Mouse (Mus musculus): ENCODE results near the gene 4933428M09Rik. TPM values are rescaled to one million over a fixed set of nuclear protein-coding genes. Genes with fewer than 3 reads are reported as not detected.

4933428M09Rik gene
- total and polyA plus RNA-seq, 2 experiments from 2014 or later: not detected

DNA sequence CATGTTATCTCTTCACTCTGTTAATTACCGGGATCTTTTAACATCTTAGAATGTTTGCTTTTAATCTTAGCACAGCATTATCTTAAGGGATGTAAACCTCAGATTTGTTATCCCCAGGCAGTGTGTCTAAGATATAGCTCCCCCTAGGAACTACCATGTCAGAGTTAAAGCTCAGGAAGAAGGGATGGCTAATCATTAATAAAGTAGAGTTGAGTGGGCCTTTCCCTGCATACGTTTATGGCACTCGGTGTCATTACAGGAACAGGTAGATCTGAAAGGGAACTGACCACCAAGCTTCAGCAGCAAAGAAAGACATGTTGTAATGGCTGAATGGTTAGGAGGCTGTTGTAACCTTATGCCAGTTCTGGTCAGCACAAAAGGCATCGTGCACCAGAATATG lies 35.7 kb downstream of the 4933428M09Rik start:
- DNase-seq (ENCODE audit: low spot score) (no peak), ATAC-seq (no peak)
- WGBS: 74% methylated on average over 4 of the region's 4 CpGs
- no peaks in the 10 kb centered on the region for H3K36me3 ChIP-seq (ENCODE audit: insufficient read depth, low read length)
- TF ChIP-seq CTCF (IDR thresholded peaks at IDR 0.05; ENCODE audit: low read depth): no peak
- H3K4me1 ChIP-seq (ENCODE audit: insufficient read depth, low read length): no peaks in the 10 kb centered on the region
- no peak overlapping the region for H3K4me3 ChIP-seq (ENCODE audit: low read length)
- H3K9me3 ChIP-seq (ENCODE audit: low read length): no peaks in the 10 kb centered on the region
- H3K27me3 ChIP-seq (ENCODE audit: insufficient read depth, low read length): no peaks in the 10 kb centered on the region
- no peak overlapping the region for H3K27ac ChIP-seq
- no peak overlapping the region for H3K4me2 ChIP-seq (ENCODE audit: low read depth, low read length)
- H3K9ac ChIP-seq (replicated peaks; ENCODE audit: low read length): no peak overlapping the region

GRCm38 (mm10) chrX:139216409-139216808 lies 37.4 kb downstream of the 4933428M09Rik start:
- 64% methylated on average over 5 of the region's 5 CpGs for WGBS

GRCm38 (mm10) chrX:139216991-139217593 lies 38.1 kb downstream of the 4933428M09Rik start:
- no peak for TF ChIP-seq CTCF (IDR thresholded peaks at IDR 0.05; ENCODE audit: low read depth)

More at GRCm38 (mm10) chrX:139216409-139216808, 37.4 kb downstream of the 4933428M09Rik start:
- DNase-seq (ENCODE audit: low spot score) (no peak), ATAC-seq (no peak)
- Histone ChIP-seq H3K4me1 (ENCODE audit: insufficient read depth, low read length) (no peaks in the 10 kb centered on the region), H3K36me3 (ENCODE audit: insufficient read depth, low read length) (no peaks in the 10 kb centered on the region), H3K27me3 (ENCODE audit: insufficient read depth, low read length) (no peaks in the 10 kb centered on the region), H3K27ac (no peak overlapping the region), H3K4me3 (ENCODE audit: low read length) (peak overlapping the region; percentile 33; the same call in 1 of the 2 replicates), H3K9ac (replicated peaks; ENCODE audit: low read length) (no peak overlapping the region), H3K9me3 (ENCODE audit: low read length) (no peaks in the 10 kb centered on the region), H3K4me2 (ENCODE audit: low read depth, low read length) (peak overlapping the region; percentile 57)
- no peak for TF ChIP-seq CTCF (IDR thresholded peaks at IDR 0.05; ENCODE audit: low read depth)

DNA sequence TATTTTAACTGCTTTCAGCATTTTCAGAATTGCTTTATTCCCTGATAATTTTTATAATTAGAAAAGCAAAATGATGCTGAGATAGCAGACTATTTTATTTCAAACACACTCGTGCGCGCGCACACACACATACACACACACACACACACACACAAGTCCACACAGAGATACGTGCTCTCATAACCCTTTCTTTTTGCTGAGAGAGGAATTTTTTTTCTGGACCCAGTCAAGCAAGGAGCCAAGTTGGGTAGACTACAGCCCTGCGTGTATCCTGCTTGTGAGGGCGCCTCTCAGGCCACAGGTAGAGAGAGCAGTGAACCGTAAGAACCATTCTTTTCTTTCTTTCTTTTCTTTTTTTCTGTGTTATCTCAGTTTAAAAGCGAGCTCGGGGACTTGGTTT lies 38.7 kb downstream of the 4933428M09Rik start:
- H3K9me3 ChIP-seq (ENCODE audit: low read length): no peaks in the 10 kb centered on the region
- 55% methylated on average over 10 of the region's 10 CpGs for WGBS
- no peaks in the 10 kb centered on the region for H3K36me3 ChIP-seq (ENCODE audit: insufficient read depth, low read length)
- H3K27ac ChIP-seq: no peak overlapping the region
- no peak for ATAC-seq
- no peak for TF ChIP-seq CTCF (IDR thresholded peaks at IDR 0.05; ENCODE audit: low read depth)
- peak; percentile 4 for DNase-seq (ENCODE audit: low spot score)
- H3K4me3 ChIP-seq (ENCODE audit: low read length): peak overlapping the region; percentile 33
- no peaks in the 10 kb centered on the region for H3K4me1 ChIP-seq (ENCODE audit: insufficient read depth, low read length)
- 0 out of 2 replicates have a peak overlapping the region, but pooled peaks have one; percentile 17 for H3K9ac ChIP-seq (replicated peaks; ENCODE audit: low read length)
- H3K27me3 ChIP-seq (ENCODE audit: insufficient read depth, low read length): no peaks in the 10 kb centered on the region
- H3K4me2 ChIP-seq (ENCODE audit: low read depth, low read length): peak overlapping the region; percentile 57

More at GRCm38 (mm10) chrX:139216991-139217593, 38.1 kb downstream of the 4933428M09Rik start:
- peak; percentile 82 for DNase-seq (ENCODE audit: low spot score)
- peak overlapping the region; percentile 57 for H3K4me2 ChIP-seq (ENCODE audit: low read depth, low read length)
- H3K36me3 ChIP-seq (ENCODE audit: insufficient read depth, low read length): no peaks in the 10 kb centered on the region
- H3K27ac ChIP-seq: no peak overlapping the region
- no peaks in the 10 kb centered on the region for H3K9me3 ChIP-seq (ENCODE audit: low read length)
- H3K4me1 ChIP-seq (ENCODE audit: insufficient read depth, low read length): no peaks in the 10 kb centered on the region
- ATAC-seq: peak; percentile 97
- peak overlapping the region; percentile 33 for H3K4me3 ChIP-seq (ENCODE audit: low read length)
- no peaks in the 10 kb centered on the region for H3K27me3 ChIP-seq (ENCODE audit: insufficient read depth, low read length)
- peak overlapping the region; percentile 17; the same call in 1 of the 2 replicates for H3K9ac ChIP-seq (replicated peaks; ENCODE audit: low read length)
- WGBS: 25% methylated on average over 22 of the region's 22 CpGs

GRCm38 (mm10) chrX:139219017-139219416 lies 40.0 kb downstream of the 4933428M09Rik start:
- H3K9me3 ChIP-seq (ENCODE audit: low read length): no peaks in the 10 kb centered on the region
- H3K27ac ChIP-seq: no peak overlapping the region
- TF ChIP-seq CTCF (IDR thresholded peaks at IDR 0.05; ENCODE audit: low read depth): peak; percentile 73
- H3K4me3 ChIP-seq (ENCODE audit: low read length): no peak overlapping the region
- no peaks in the 10 kb centered on the region for H3K36me3 ChIP-seq (ENCODE audit: insufficient read depth, low read length)
- no peaks in the 10 kb centered on the region for H3K4me1 ChIP-seq (ENCODE audit: insufficient read depth, low read length)
- H3K9ac ChIP-seq (replicated peaks; ENCODE audit: low read length): no peak overlapping the region
- WGBS: 28% methylated on average over 2 of the region's 2 CpGs
- H3K27me3 ChIP-seq (ENCODE audit: insufficient read depth, low read length): no peaks in the 10 kb centered on the region
- no peak overlapping the region for H3K4me2 ChIP-seq (ENCODE audit: low read depth, low read length)
- DNase-seq (ENCODE audit: low spot score) (peak; percentile 70), ATAC-seq (0 out of 2 replicates have a peak, but pooled peaks have one; percentile 35)

GRCm38 (mm10) chrX:139220830-139221229 lies 41.8 kb downstream of the 4933428M09Rik start:
- no peaks in the 10 kb centered on the region for H3K9me3 ChIP-seq (ENCODE audit: low read length)
- no peak for TF ChIP-seq CTCF (IDR thresholded peaks at IDR 0.05; ENCODE audit: low read depth)
- H3K4me3 ChIP-seq (ENCODE audit: low read length): no peak overlapping the region
- H3K27ac ChIP-seq: no peak overlapping the region
- H3K4me1 ChIP-seq (ENCODE audit: insufficient read depth, low read length): no peaks in the 10 kb centered on the region
- 88% methylated on average over 4 of the region's 4 CpGs for WGBS
- no peak overlapping the region for H3K9ac ChIP-seq (replicated peaks; ENCODE audit: low read length)
- no peaks in the 10 kb centered on the region for H3K27me3 ChIP-seq (ENCODE audit: insufficient read depth, low read length)
- no peak for ATAC-seq
- H3K36me3 ChIP-seq (ENCODE audit: insufficient read depth, low read length): no peaks in the 10 kb centered on the region
- no peak for DNase-seq (ENCODE audit: low spot score)
- H3K4me2 ChIP-seq (ENCODE audit: low read depth, low read length): no peak overlapping the region

- no peak overlapping the region for H3K4me3 ChIP-seq (ENCODE audit: low read length)
- DNase-seq (ENCODE audit: low spot score) (no peak), ATAC-seq (no peak)
- no peaks in the 10 kb centered on the region for H3K9me3 ChIP-seq (ENCODE audit: low read length)
- TF ChIP-seq CTCF (IDR thresholded peaks at IDR 0.05; ENCODE audit: low read depth): no peak
- WGBS: 83% methylated on average over 3 of the region's 3 CpGs
- no peak overlapping the region for H3K27ac ChIP-seq
- no peaks in the 10 kb centered on the region for H3K27me3 ChIP-seq (ENCODE audit: insufficient read depth, low read length)
- no peak overlapping the region for H3K4me2 ChIP-seq (ENCODE audit: low read depth, low read length)
- H3K9ac ChIP-seq (replicated peaks; ENCODE audit: low read length): no peak overlapping the region
- H3K36me3 ChIP-seq (ENCODE audit: insufficient read depth, low read length): no peaks in the 10 kb centered on the region
- H3K4me1 ChIP-seq (ENCODE audit: insufficient read depth, low read length): no peaks in the 10 kb centered on the region
Measured at GRCm38 (mm10) chrX:139221893-139222292, 42.9 kb downstream of the 4933428M09Rik start.

Other genes with a start within 250 kb of the 4933428M09Rik start
- not detected in 2 replicates for gene Serpina7, start 94.0 kb upstream of the 4933428M09Rik start, total RNA-seq (2014; rRNA removed)
- gene Serpina7, start 94.0 kb upstream of the 4933428M09Rik start, polyA plus RNA-seq (2015; fragmentation: Nextera tagmentation; extraction: Ambion mirVana): 0.09 TPM in 1 of 2 replicates, not detected in the other
- gene 4930513O06Rik, start 93.0 kb upstream of the 4933428M09Rik start, total RNA-seq (2014; rRNA removed): not detected in 2 replicates
- gene 4930513O06Rik, start 93.0 kb upstream of the 4933428M09Rik start, polyA plus RNA-seq (2015; fragmentation: Nextera tagmentation; extraction: Ambion mirVana): not detected in 2 replicates
- gene Mum1l1, start 30.8 kb downstream of the 4933428M09Rik start, total RNA-seq (2014; rRNA removed): 5.9 and 13.4 TPM in 2 replicates
- gene Mum1l1, start 30.8 kb downstream of the 4933428M09Rik start, polyA plus RNA-seq (2015; fragmentation: Nextera tagmentation; extraction: Ambion mirVana): 10.7 and 11.8 TPM in 2 replicates
- gene Trap1a, start 154.5 kb downstream of the 4933428M09Rik start, total RNA-seq (2014; rRNA removed): not detected in 2 replicates
- not detected in 2 replicates for gene Trap1a, start 154.5 kb downstream of the 4933428M09Rik start, polyA plus RNA-seq (2015; fragmentation: Nextera tagmentation; extraction: Ambion mirVana)

Measured in hindbrain, postnatal 0 days (tissue).